Mouse (Mus musculus) erythroblast, embryonic 14.5 days (primary cell): ENCODE measurements around the gene Sike1. TPM values are rescaled to one million over a fixed set of nuclear protein-coding genes. Genes with fewer than 3 reads are reported as not detected.

ENCODE experiments used
- H3K27me3 ChIP-seq: 2 replicates; pipeline ENCODE4 v1.6.1; 2012; ENCODE audit warnings: inconsistent platforms; ENCODE audit not compliant: control insufficient read depth
- H3K36me3 ChIP-seq: 2 replicates; pipeline ENCODE4 v1.6.1; 2012; ENCODE audit warnings: mild to moderate bottlenecking, inconsistent platforms; ENCODE audit not compliant: control insufficient read depth
- H3K4me1 ChIP-seq: 2 replicates; pipeline ENCODE4 v1.6.1; 2012; ENCODE audit warnings: inconsistent platforms; ENCODE audit not compliant: control insufficient read depth
- H3K4me3 ChIP-seq: replicated peaks from 2 replicates; pipeline ENCODE3; 2012; ENCODE audit warnings: moderate library complexity, mild to moderate bottlenecking, inconsistent platforms
- H3K9me3 ChIP-seq: 2 replicates; pipeline ENCODE4 v1.6.1; 2012; ENCODE audit warnings: low read length, inconsistent platforms, mixed read lengths; ENCODE audit not compliant: control insufficient read depth
- GATA1 ChIP-seq: IDR thresholded peaks from 2 replicates; pipeline ENCODE4 v1.6.1; 2012; ENCODE audit warnings: low read length, inconsistent platforms, mixed read lengths
- TAL1 ChIP-seq: IDR thresholded peaks from 3 replicates; pipeline ENCODE4 v1.6.1; 2012; ENCODE audit warnings: low read length, inconsistent platforms, mixed read lengths
- polyA plus RNA-seq: library from polyadenylated mRNA; stranded (reverse); fragments of >175 nt; gene quantifications from 2 replicates; pipeline ENCODE4 v1.2.3, GENCODE M21; 2012

The Sike1 gene
- polyA plus RNA-seq, 1 experiment: 0.42 TPM

DNA sequence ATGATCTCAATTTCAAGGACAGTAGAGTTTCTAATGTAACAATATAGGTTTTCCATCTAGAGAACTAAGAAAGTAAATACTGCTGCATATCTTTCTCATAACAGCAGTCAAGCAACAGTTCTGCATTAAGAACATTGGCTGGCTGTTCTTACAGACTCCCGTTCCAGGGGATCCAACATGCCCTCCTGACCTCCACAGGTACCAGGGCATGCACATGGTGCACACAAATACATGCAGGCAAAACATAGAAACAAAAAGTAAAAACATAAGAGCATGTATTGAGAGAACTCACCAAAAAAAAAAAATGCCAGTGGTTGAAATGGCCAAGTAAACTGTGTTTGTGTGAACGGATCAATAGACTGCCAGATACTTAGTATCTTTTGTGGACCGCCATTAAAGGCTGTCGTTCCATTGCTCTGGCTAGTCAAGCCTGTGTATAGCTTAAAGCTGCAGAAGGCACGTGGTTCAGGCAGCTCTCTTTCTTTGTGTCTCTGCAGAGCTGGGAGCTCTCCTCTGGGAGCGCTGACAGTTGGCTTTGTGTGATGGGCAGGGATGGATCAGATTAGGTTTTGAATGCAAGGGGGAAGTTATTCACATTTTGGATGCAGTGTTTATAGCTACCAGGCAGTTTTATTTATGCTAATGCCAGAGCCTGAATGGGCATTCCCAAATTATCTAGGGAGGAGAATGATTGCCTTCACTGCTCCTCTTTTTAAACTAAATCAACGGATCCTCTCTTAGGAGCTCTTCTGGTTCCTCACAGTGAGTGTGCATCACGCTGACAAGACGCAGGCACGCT, 15.8 kb upstream of the Sike1 start:
- no peak overlapping the region for H3K4me3 ChIP-seq
- TF ChIP-seq GATA1 (no peak), TAL1 (no peak)
- H3K9me3 ChIP-seq: no peaks in the 10 kb centered on the region
- no peaks in the 10 kb centered on the region for H3K4me1 ChIP-seq
- H3K36me3 ChIP-seq: no peaks in the 10 kb centered on the region
- no peaks in the 10 kb centered on the region for H3K27me3 ChIP-seq

DNA sequence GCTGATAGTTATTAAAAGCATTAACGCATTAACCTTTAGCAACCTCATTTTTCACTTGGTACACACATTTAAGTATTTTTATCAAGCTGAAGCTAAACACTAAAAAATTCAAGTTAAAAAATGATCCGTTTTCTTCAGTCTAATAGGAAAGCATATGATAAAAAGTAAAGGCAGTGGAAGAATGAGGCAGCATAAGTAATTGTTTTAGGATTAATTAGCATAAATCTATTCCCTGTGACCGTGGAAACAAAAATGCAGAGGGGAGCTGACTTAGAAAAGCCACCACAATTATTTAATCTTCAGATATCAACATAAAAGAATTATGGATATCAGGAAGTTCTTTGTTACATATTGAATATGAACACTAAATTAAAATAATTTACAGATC, 15.2 kb upstream of the Sike1 start:
- H3K36me3 ChIP-seq: no peaks in the 10 kb centered on the region

DNA sequence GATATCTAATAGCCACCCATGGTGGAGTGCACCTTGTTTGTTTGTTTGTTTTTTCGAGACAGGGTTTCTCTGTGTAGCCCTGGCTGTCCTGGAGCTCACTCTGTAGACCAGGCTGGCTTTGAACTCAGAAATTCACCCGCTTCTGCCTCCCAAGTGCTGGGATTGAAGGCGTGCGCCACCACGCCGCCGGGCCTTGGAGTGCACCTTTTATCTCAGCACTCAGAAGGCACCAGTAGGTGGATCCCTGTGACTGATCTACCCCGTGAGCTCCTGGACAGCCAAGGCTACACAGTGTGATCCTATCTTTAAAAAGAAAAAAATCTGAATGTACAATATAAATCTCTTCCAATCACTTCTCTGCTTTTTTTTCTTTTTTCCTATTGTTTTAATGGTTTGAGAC, 4.5 kb upstream of the Sike1 start:
- H3K4me3 ChIP-seq: no peak overlapping the region
- peaks cover 9% of the 10 kb centered on the region for H3K4me1 ChIP-seq
- peaks cover 3% of the 10 kb centered on the region for H3K27me3 ChIP-seq
- no peak for TF ChIP-seq TAL1
- TF ChIP-seq GATA1: no peak
- H3K36me3 ChIP-seq: no peaks in the 10 kb centered on the region
- H3K9me3 ChIP-seq: no peaks in the 10 kb centered on the region

More for the DNA sequence above, 15.2 kb upstream of the Sike1 start:
- no peaks in the 10 kb centered on the region for H3K9me3 ChIP-seq
- TF ChIP-seq TAL1 (no peak), GATA1 (no peak)
- no peaks in the 10 kb centered on the region for H3K27me3 ChIP-seq
- no peaks in the 10 kb centered on the region for H3K4me1 ChIP-seq
- no peak overlapping the region for H3K4me3 ChIP-seq

DNA sequence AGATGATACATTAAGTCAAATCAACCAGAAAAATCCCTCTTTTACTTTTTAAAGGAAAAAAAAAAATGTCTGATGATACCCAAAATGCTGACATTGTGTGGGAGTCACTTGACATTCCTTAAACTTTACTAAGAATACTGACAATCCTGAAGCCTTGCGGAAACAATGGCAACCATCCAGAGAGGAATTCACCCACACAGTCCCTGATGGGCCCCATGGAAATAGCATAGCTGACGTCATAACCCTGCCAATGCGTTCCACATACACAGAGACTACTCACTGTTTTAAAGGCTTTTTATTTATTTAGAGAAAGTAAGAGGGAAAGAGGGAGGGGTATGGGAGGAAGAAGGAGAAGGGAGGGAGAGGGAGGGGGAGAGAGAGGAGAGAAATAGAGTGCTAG, 2.6 kb upstream of the Sike1 start:
- TF ChIP-seq GATA1 (no peak), TAL1 (no peak)
- H3K4me1 ChIP-seq: peaks cover 21% of the 10 kb centered on the region

DNA sequence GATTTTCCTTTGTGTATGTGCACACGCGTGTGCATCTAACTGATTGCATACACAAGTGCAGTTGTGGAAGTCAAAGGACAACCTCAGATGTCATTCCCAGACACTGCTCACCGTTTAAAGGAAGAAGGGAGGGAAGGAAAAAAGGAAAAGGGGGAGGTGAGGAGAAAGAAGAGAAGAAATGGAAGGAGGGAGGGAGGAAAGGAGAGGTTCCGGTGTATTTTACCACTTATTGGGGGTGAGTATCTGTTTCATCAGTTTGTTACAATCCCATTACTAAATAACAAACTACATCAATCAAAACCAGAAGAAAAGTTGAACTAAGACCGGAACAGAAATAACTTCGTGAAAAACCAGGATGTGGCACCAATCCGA, 289 bp upstream of the Sike1 start:
- Histone ChIP-seq H3K4me3 (peak overlapping the region; percentile 66), H3K9me3 (peaks cover under 1% of the 10 kb centered on the region; the same call in 1 of the 2 replicates), H3K27me3 (peaks cover 3% of the 10 kb centered on the region), H3K36me3 (peaks cover 9% of the 10 kb centered on the region), H3K4me1 (peaks cover 21% of the 10 kb centered on the region)
- no peak for TF ChIP-seq GATA1

More for the DNA sequence above, 2.6 kb upstream of the Sike1 start:
- H3K36me3 ChIP-seq: no peaks in the 10 kb centered on the region
- H3K9me3 ChIP-seq: no peaks in the 10 kb centered on the region
- H3K27me3 ChIP-seq: peaks cover 3% of the 10 kb centered on the region
- no peak overlapping the region for H3K4me3 ChIP-seq

DNA sequence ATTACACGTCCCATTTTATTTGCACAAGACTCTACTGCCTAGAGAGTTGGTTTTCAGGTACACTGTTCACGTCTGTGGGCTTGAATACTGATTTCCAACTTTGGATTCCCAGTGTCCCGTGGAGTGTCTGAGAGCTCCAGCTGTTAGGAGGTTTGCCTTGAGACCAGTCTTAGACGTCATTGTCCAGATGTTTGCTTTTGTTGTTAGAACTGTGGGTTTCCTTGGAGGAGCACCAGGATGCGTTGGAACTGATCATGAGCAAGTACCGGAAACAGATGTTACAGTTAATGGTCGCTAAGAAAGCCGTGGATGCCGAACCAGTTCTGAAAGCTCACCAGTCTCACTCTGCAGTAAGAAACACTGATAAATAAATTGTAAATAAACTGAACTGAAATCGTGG, 1.5 kb downstream of the Sike1 start:
- H3K27me3 ChIP-seq: peaks cover 3% of the 10 kb centered on the region
- H3K36me3 ChIP-seq: peaks cover 20% of the 10 kb centered on the region
- TF ChIP-seq TAL1: no peak
- TF ChIP-seq GATA1: no peak
- H3K9me3 ChIP-seq: peaks cover 5% of the 10 kb centered on the region; the same call in 1 of the 2 replicates
- H3K4me3 ChIP-seq: no peak overlapping the region
- peaks cover 21% of the 10 kb centered on the region for H3K4me1 ChIP-seq

DNA sequence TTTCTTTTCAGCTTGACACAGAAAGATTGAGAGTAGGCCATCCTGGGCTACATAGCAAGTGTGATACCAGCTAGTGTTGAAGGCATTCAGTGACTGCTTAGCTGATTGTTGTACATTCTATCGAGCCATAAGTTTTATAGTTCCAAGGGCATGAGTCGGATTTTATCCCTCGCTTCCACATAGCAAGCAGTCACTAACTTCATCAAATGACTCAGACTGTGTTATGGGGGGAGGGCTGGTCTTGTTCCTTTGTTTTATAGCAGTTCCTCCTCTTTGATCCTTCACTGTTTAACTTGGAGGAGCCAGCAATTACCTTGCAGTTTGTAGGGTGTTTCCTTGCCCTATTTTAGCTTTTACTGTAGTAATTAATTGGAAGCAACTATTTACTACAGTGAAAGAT, 2.1 kb downstream of the Sike1 start:
- Histone ChIP-seq H3K36me3 (peaks cover 25% of the 10 kb centered on the region), H3K4me3 (no peak overlapping the region), H3K27me3 (peaks cover 3% of the 10 kb centered on the region)

DNA sequence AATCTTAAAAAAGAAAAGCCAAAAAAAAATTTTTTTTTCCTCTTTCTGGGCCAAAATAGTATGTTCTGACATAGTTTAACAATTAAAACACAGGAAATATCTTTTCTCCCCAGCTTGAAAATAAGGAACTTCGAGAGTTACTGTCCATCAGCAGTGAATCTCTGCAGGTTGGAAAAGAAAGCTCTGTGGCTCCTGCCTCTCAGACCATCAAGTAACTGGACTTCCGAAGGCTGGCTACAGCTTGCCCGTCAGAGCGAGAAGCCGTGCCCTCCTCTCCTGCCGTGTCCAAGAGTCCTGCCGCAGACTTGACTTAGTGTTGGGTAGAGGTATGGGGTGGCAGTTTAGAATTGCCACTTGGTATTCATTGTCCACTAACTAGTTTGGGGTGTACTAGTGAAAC, 6.1 kb downstream of the Sike1 start:
- Histone ChIP-seq H3K36me3 (peaks cover 32% of the 10 kb centered on the region), H3K9me3 (peaks cover 5% of the 10 kb centered on the region; the same call in 1 of the 2 replicates), H3K4me3 (no peak overlapping the region), H3K4me1 (peaks cover 6% of the 10 kb centered on the region), H3K27me3 (no peaks in the 10 kb centered on the region)
- TF ChIP-seq TAL1 (no peak), GATA1 (no peak)

More for the DNA sequence above, 2.1 kb downstream of the Sike1 start:
- TF ChIP-seq TAL1 (no peak), GATA1 (no peak)
- peaks cover 21% of the 10 kb centered on the region for H3K4me1 ChIP-seq
- peaks cover 5% of the 10 kb centered on the region; the same call in 1 of the 2 replicates for H3K9me3 ChIP-seq

DNA sequence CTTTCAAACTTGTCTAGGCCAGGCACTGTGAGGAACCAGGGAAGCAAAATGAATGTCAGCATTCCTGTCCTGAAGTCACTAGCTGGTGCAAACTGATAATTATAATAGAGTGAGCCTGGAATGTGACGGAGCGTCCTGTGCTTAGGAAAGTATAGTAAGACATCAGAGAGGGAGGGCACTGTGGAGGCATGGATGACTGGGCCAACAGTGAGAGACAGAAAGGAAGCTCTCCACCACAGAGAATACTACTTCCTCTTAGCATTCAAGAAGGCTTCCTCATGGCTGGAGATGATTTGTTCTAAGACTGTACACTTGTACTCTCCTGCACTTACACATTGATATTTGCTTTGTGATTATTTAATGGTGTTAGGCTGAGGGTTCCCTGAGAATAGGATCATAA, 21.8 kb downstream of the Sike1 start:
- no peaks in the 10 kb centered on the region for H3K9me3 ChIP-seq
- no peak for TF ChIP-seq GATA1
- TF ChIP-seq TAL1: no peak

More for the DNA sequence above, 21.8 kb downstream of the Sike1 start:
- Histone ChIP-seq H3K36me3 (peaks cover 4% of the 10 kb centered on the region), H3K4me1 (peaks cover 25% of the 10 kb centered on the region), H3K27me3 (no peaks in the 10 kb centered on the region; the same call in 1 of the 2 replicates), H3K4me3 (no peak overlapping the region)
